Mouse (Mus musculus): ENCODE measurements at regions not wholly inside any gene's neighbourhood (a gene's known extent, or its start where the extent isn't known, plus 50 kb on each side); places are given as distances from the start of the nearest gene placed in this dataset.

- Histone ChIP-seq H3K36me3 (ENCODE audit: control insufficient read depth, insufficient read depth, low read length) (no peaks in the 10 kb centered on the region), H3K27me3 (ENCODE audit: control insufficient read depth, insufficient read depth, low read length) (no peaks in the 10 kb centered on the region), H3K4me3 (ENCODE audit: low read depth, low read length) (no peak overlapping the region), H3K4me1 (ENCODE audit: control insufficient read depth, insufficient read depth, insufficient read length, low read length) (peaks cover 21% of the 10 kb centered on the region; the same call in 1 of the 2 replicates), H3K27ac (ENCODE audit: insufficient read depth, low read depth, low read length) (peak overlapping the region; percentile 46; the same call in 1 of the 2 replicates)
- WGBS, result 70% methylated on average over 6 of the region's 6 CpGs
- TF ChIP-seq POLR2A (IDR thresholded peaks at IDR 0.05; ENCODE audit: low read depth, low read length) (no peak), CTCF (IDR thresholded peaks at IDR 0.05; ENCODE audit: extremely low read depth, insufficient read length, insufficient replicate concordance, low read depth, low read length) (no peak)
Measured at GRCm38 (mm10) chr12:77130526-77130925, 107.4 kb upstream of the Fut8 start.

GRCm38 (mm10) chr12:77124267-77124666, 113.7 kb upstream of the Fut8 start:
- 52% methylated on average over 1 of the region's 1 CpGs for WGBS
- Histone ChIP-seq H3K4me3 (ENCODE audit: low read depth, low read length) (no peak overlapping the region), H3K36me3 (ENCODE audit: control insufficient read depth, insufficient read depth, low read length) (no peaks in the 10 kb centered on the region), H3K27ac (ENCODE audit: insufficient read depth, low read depth, low read length) (no peak overlapping the region), H3K27me3 (ENCODE audit: control insufficient read depth, insufficient read depth, low read length) (no peaks in the 10 kb centered on the region), H3K4me1 (ENCODE audit: control insufficient read depth, insufficient read depth, insufficient read length, low read length) (no peaks in the 10 kb centered on the region)
- TF ChIP-seq CTCF (IDR thresholded peaks at IDR 0.05; ENCODE audit: extremely low read depth, insufficient read length, insufficient replicate concordance, low read depth, low read length) (no peak), POLR2A (IDR thresholded peaks at IDR 0.05; ENCODE audit: low read depth, low read length) (no peak)

- H3K36me3 ChIP-seq (ENCODE audit: control insufficient read depth, insufficient read depth, low read length), result no peaks in the 10 kb centered on the region
- no peak overlapping the region for H3K27ac ChIP-seq (ENCODE audit: insufficient read depth, low read depth, low read length)
- no peaks in the 10 kb centered on the region for H3K27me3 ChIP-seq (ENCODE audit: control insufficient read depth, insufficient read depth, low read length)
- H3K4me3 ChIP-seq (ENCODE audit: low read depth, low read length), result no peak overlapping the region
- no peaks in the 10 kb centered on the region for H3K4me1 ChIP-seq (ENCODE audit: control insufficient read depth, insufficient read depth, insufficient read length, low read length)
- TF ChIP-seq CTCF (IDR thresholded peaks at IDR 0.05; ENCODE audit: extremely low read depth, insufficient read length, insufficient replicate concordance, low read depth, low read length), result no peak
- TF ChIP-seq POLR2A (IDR thresholded peaks at IDR 0.05; ENCODE audit: low read depth, low read length), result no peak
- 75% methylated on average over 2 of the region's 2 CpGs for WGBS
Measured at GRCm38 (mm10) chr12:77113516-77113915, 124.4 kb upstream of the Fut8 start.

GRCm38 (mm10) chr12:77112133-77112532, 125.8 kb upstream of the Fut8 start:
- Histone ChIP-seq H3K27ac (ENCODE audit: insufficient read depth, low read depth, low read length) (no peak overlapping the region), H3K4me1 (ENCODE audit: control insufficient read depth, insufficient read depth, insufficient read length, low read length) (peaks cover 4% of the 10 kb centered on the region; the same call in 1 of the 2 replicates), H3K36me3 (ENCODE audit: control insufficient read depth, insufficient read depth, low read length) (no peaks in the 10 kb centered on the region), H3K27me3 (ENCODE audit: control insufficient read depth, insufficient read depth, low read length) (no peaks in the 10 kb centered on the region), H3K4me3 (ENCODE audit: low read depth, low read length) (no peak overlapping the region)
- WGBS, result 83% methylated on average over 2 of the region's 2 CpGs
- TF ChIP-seq POLR2A (IDR thresholded peaks at IDR 0.05; ENCODE audit: low read depth, low read length) (no peak), CTCF (IDR thresholded peaks at IDR 0.05; ENCODE audit: extremely low read depth, insufficient read length, insufficient replicate concordance, low read depth, low read length) (no peak)

- Histone ChIP-seq H3K27ac (ENCODE audit: insufficient read depth, low read depth, low read length) (no peak overlapping the region), H3K4me1 (ENCODE audit: control insufficient read depth, insufficient read depth, insufficient read length, low read length) (peaks cover 15% of the 10 kb centered on the region; the same call in 1 of the 2 replicates), H3K36me3 (ENCODE audit: control insufficient read depth, insufficient read depth, low read length) (no peaks in the 10 kb centered on the region), H3K4me3 (ENCODE audit: low read depth, low read length) (no peak overlapping the region), H3K27me3 (ENCODE audit: control insufficient read depth, insufficient read depth, low read length) (no peaks in the 10 kb centered on the region)
- TF ChIP-seq POLR2A (IDR thresholded peaks at IDR 0.05; ENCODE audit: low read depth, low read length) (no peak), CTCF (IDR thresholded peaks at IDR 0.05; ENCODE audit: extremely low read depth, insufficient read length, insufficient replicate concordance, low read depth, low read length) (no peak)
- 49% methylated on average over 3 of the region's 3 CpGs for WGBS
Measured at GRCm38 (mm10) chr12:77107251-77107650, 130.7 kb upstream of the Fut8 start.

GRCm38 (mm10) chr12:77105887-77106600, 131.9 kb upstream of the Fut8 start:
- Histone ChIP-seq H3K27me3 (ENCODE audit: control insufficient read depth, insufficient read depth, low read length) (no peaks in the 10 kb centered on the region), H3K36me3 (ENCODE audit: control insufficient read depth, insufficient read depth, low read length) (no peaks in the 10 kb centered on the region), H3K4me3 (ENCODE audit: low read depth, low read length) (no peak overlapping the region), H3K27ac (ENCODE audit: insufficient read depth, low read depth, low read length) (peak overlapping the region; percentile 93), H3K4me1 (ENCODE audit: control insufficient read depth, insufficient read depth, insufficient read length, low read length) (peaks cover 15% of the 10 kb centered on the region; the same call in 1 of the 2 replicates)
- TF ChIP-seq POLR2A (IDR thresholded peaks at IDR 0.05; ENCODE audit: low read depth, low read length), result no peak
- TF ChIP-seq CTCF (IDR thresholded peaks at IDR 0.05; ENCODE audit: extremely low read depth, insufficient read length, insufficient replicate concordance, low read depth, low read length), result no peak
- 22% methylated on average over 4 of the region's 4 CpGs for WGBS

GRCm38 (mm10) chr12:77100482-77100881, 137.4 kb upstream of the Fut8 start:
- H3K27ac ChIP-seq (ENCODE audit: insufficient read depth, low read depth, low read length), result no peak overlapping the region
- H3K36me3 ChIP-seq (ENCODE audit: control insufficient read depth, insufficient read depth, low read length), result no peaks in the 10 kb centered on the region
- no peaks in the 10 kb centered on the region for H3K27me3 ChIP-seq (ENCODE audit: control insufficient read depth, insufficient read depth, low read length)
- H3K4me1 ChIP-seq (ENCODE audit: control insufficient read depth, insufficient read depth, insufficient read length, low read length), result peaks cover 11% of the 10 kb centered on the region; the same call in 1 of the 2 replicates
- no peak overlapping the region for H3K4me3 ChIP-seq (ENCODE audit: low read depth, low read length)
- TF ChIP-seq CTCF (IDR thresholded peaks at IDR 0.05; ENCODE audit: extremely low read depth, insufficient read length, insufficient replicate concordance, low read depth, low read length), result no peak
- TF ChIP-seq POLR2A (IDR thresholded peaks at IDR 0.05; ENCODE audit: low read depth, low read length), result no peak
- 91% methylated on average over 2 of the region's 2 CpGs for WGBS

Data from small intestine, adult 2 months (tissue).